Comparison of ENCODE assay signal across 8 mouse cellular contexts in the genomic region with DNA sequence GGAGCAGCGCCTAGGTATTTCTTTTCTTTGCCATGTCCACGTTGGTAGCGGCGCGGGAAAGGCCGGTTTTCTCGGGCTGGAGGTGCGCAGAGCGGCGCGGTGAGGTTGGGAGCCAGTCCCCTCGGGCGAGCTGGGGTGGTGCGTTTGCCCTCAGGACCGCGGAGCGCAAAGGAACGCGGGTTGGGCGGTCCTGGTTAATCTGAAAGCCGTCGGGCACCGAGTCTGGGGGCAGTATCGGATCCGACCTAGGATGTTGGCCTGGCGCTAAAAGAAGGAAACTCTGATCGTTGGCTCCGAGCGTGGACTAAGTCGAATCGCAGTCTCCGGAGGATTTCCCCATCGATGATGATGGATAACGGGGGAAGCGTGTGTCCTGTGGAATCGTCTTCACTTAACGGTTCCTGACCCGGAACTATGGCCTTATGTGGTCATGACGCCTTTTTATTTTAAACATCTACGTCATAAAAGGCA. TPM values are rescaled to one million over a fixed set of nuclear protein-coding genes. Genes with fewer than 3 reads are reported as not detected.
A peak's percentile ranks its signal among the peaks of the same experiment; 100 is the strongest.
DNase-seq lines count a peak whose midpoint lies in the region; ATAC-seq and TF ChIP-seq lines count a peak whose summit lies in the region.
"Not testable (repeated sequence)": the region's sequence is repeated elsewhere in the genome, so short reads cannot be mapped to it uniquely, and the experiment has no call there.

No protein-coding gene starts in this region.

- peak; percentile 61 for DNase-seq in CD4-positive helper T cell, adult 2 months (ENCODE audit: low read depth, low spot score)
- peak; percentile 28 for DNase-seq in brain, embryonic 14.5 days (ENCODE audit: low read depth)
- not testable (repeated sequence) for DNase-seq in limb, embryonic 14.5 days (ENCODE audit: low spot score); spleen, adult 2 months (ENCODE audit: low read depth in 1 of 2, low spot score in 2 of 2)

- H3K4me1 ChIP-seq in embryonic facial prominence, embryonic 13.5 days; heart, embryonic 11.5 days (ENCODE audit: control insufficient read depth, insufficient read depth, low read length); intestine, embryonic 15.5 days (replicated peaks); limb, embryonic 14.5 days (ENCODE audit: control insufficient read depth, insufficient read depth, low read length); spleen, adult 2 months (ENCODE audit: control insufficient read depth, insufficient read depth, insufficient read length): not testable (repeated sequence)

- peak overlapping the region; percentile 46 for H3K4me3 ChIP-seq in embryonic facial prominence, embryonic 13.5 days
- peak overlapping the region; percentile 43 for H3K4me3 ChIP-seq in heart, embryonic 11.5 days (ENCODE audit: low read depth, low read length)
- H3K4me3 ChIP-seq in intestine, embryonic 15.5 days (replicated peaks), result peak overlapping the region; percentile 38
- peak overlapping the region; percentile 37 for H3K4me3 ChIP-seq in limb, embryonic 14.5 days (replicated peaks; ENCODE audit: low read length)
- peak overlapping the region; percentile 58; the same call in 1 of the 2 replicates for H3K4me3 ChIP-seq in spleen, adult 2 months (ENCODE audit: extremely low read depth, insufficient read depth, insufficient read length)

- ATAC-seq in embryonic facial prominence, embryonic 13.5 days (ENCODE audit: insufficient number of reproducible peaks, insufficient read depth, low FRiP score, low TSS enrichment, low read depth), result peak; percentile 78
- peak; percentile 83 for ATAC-seq in heart, embryonic 11.5 days (replicated peaks; ENCODE audit: insufficient number of reproducible peaks, low FRiP score, low TSS enrichment)
- ATAC-seq in intestine, embryonic 15.5 days, result peak; percentile 94
- peak; percentile 78 for ATAC-seq in limb, embryonic 14.5 days (ENCODE audit: low FRiP score, low read depth)
- ATAC-seq in megakaryocyte-erythroid progenitor cell, adult 5-6 weeks (replicated peaks; ENCODE audit: low FRiP score, low TSS enrichment, poor library complexity, severe bottlenecking), result peak; percentile 92

- TF ChIP-seq POLR2A in brain, embryonic 14.5 days (IDR thresholded peaks at IDR 0.05; ENCODE audit: borderline replicate concordance, extremely low read depth, insufficient read depth, insufficient read length, poor library complexity, severe bottlenecking); limb, embryonic 14.5 days (IDR thresholded peaks at IDR 0.05; ENCODE audit: borderline replicate concordance, extremely low read depth, insufficient read depth, insufficient read length); spleen, adult 2 months (IDR thresholded peaks at IDR 0.05; ENCODE audit: low read depth, low read length): not testable (repeated sequence)

- H3K9me3 ChIP-seq in embryonic facial prominence, embryonic 13.5 days; heart, embryonic 11.5 days (replicated peaks; ENCODE audit: control insufficient read depth, low read length); intestine, embryonic 15.5 days; limb, embryonic 14.5 days (ENCODE audit: control insufficient read depth, low read length): not testable (repeated sequence)

- not testable (repeated sequence) for H3K27me3 ChIP-seq in embryonic facial prominence, embryonic 13.5 days; heart, embryonic 11.5 days (ENCODE audit: control insufficient read depth, insufficient read depth, low read length); intestine, embryonic 15.5 days (replicated peaks); limb, embryonic 14.5 days (ENCODE audit: control insufficient read depth, insufficient read depth, low read length); spleen, adult 2 months (ENCODE audit: control insufficient read depth, insufficient read depth, low read length)

- not testable (repeated sequence) for H3K36me3 ChIP-seq in embryonic facial prominence, embryonic 13.5 days; heart, embryonic 11.5 days (ENCODE audit: control insufficient read depth, insufficient read depth, low read length); intestine, embryonic 15.5 days; limb, embryonic 14.5 days (ENCODE audit: control insufficient read depth, insufficient read depth, low read length); spleen, adult 2 months (ENCODE audit: control insufficient read depth, insufficient read depth, low read length)

- H3K27ac ChIP-seq in embryonic facial prominence, embryonic 13.5 days; heart, embryonic 11.5 days (ENCODE audit: low read depth, low read length); intestine, embryonic 15.5 days; limb, embryonic 14.5 days (replicated peaks; ENCODE audit: low read depth, low read length): not testable (repeated sequence)
- 0 out of 2 replicates have a peak overlapping the region, but pooled peaks have one; percentile 22 for H3K27ac ChIP-seq in spleen, adult 2 months (ENCODE audit: insufficient read depth, low read length)

- peak overlapping the region; percentile 68 for H3K9ac ChIP-seq in embryonic facial prominence, embryonic 13.5 days
- H3K9ac ChIP-seq in heart, embryonic 11.5 days (ENCODE audit: low read depth, low read length), result 0 out of 2 replicates have a peak overlapping the region, but pooled peaks have one; percentile 54
- H3K9ac ChIP-seq in intestine, embryonic 15.5 days, result not testable (repeated sequence)
- H3K9ac ChIP-seq in limb, embryonic 14.5 days (ENCODE audit: low read depth, low read length, severe bottlenecking), result peak overlapping the region; percentile 45

- H3K4me2 ChIP-seq in embryonic facial prominence, embryonic 13.5 days, result peak overlapping the region; percentile 51
- H3K4me2 ChIP-seq in heart, embryonic 11.5 days, result peak overlapping the region; percentile 47
- H3K4me2 ChIP-seq in intestine, embryonic 15.5 days (replicated peaks), result peak overlapping the region; percentile 47
- peak overlapping the region; percentile 37; the same call in 1 of the 2 replicates for H3K4me2 ChIP-seq in limb, embryonic 14.5 days (replicated peaks; ENCODE audit: low read depth, low read length, severe bottlenecking)

- TF ChIP-seq CTCF in brain, embryonic 14.5 days (IDR thresholded peaks at IDR 0.05; ENCODE audit: borderline replicate concordance, extremely low read depth, insufficient read depth, insufficient read length); spleen, adult 2 months (IDR thresholded peaks at IDR 0.05; ENCODE audit: extremely low read depth, insufficient read depth, insufficient read length, insufficient replicate concordance): not testable (repeated sequence)

- 14% methylated on average over 23 of the region's 40 CpGs for WGBS in embryonic facial prominence, embryonic 13.5 days
- WGBS in heart, embryonic 11.5 days (ENCODE audit: insufficient replicate concordance), result 6% methylated on average over 21 of the region's 40 CpGs
- 8% methylated on average over 26 of the region's 40 CpGs for WGBS in intestine, embryonic 15.5 days
- WGBS in limb, embryonic 14.5 days, result 16% methylated on average over 20 of the region's 40 CpGs
- 11% methylated on average over 23 of the region's 40 CpGs for WGBS in spleen, adult 2 months

RNA-seq across cellular contexts. Expression of a gene that starts 0.6 kb away (rescaled TPM):
- 18.1 and 19.6 TPM in 2 replicates for polyA plus RNA-seq in brain, embryonic 14.5 days (2012; rRNA removed)
- polyA plus RNA-seq in embryonic facial prominence, embryonic 13.5 days (2015; fragmentation: Nextera tagmentation; extraction: Ambion mirVana), result 7.4 and 8.9 TPM in 2 replicates
- polyA plus RNA-seq in heart, embryonic 11.5 days (2014; fragmentation: Nextera tagmentation; extraction: Ambion mirVana), result 5.2 and 6.3 TPM in 2 replicates
- polyA plus RNA-seq in intestine, embryonic 15.5 days (2015; fragmentation: Nextera tagmentation; extraction: Ambion mirVana), result 4.3 and 4.4 TPM in 2 replicates
- polyA plus RNA-seq in limb, embryonic 14.5 days (2012; rRNA removed), result 11.8 and 11.9 TPM in 2 replicates
- polyA plus RNA-seq in limb, embryonic 14.5 days (2014; fragmentation: Nextera tagmentation; extraction: Ambion mirVana), result 5.4 and 7.3 TPM in 2 replicates
- total RNA-seq in megakaryocyte-erythroid progenitor cell, adult 5-6 weeks (2014; fragmentation: Nextera tagmentation), result 9.8 and 11.9 TPM in 2 replicates
- total RNA-seq in megakaryocyte-erythroid progenitor cell, adult 5-6 weeks (2017), result 13.2 TPM in 2 replicates
- polyA plus RNA-seq in spleen, adult 2 months (2012; rRNA removed), result 5.8 and 8.5 TPM in 2 replicates

RNA-seq across cellular contexts. Expression of a gene that starts 31.2 kb away (rescaled TPM):
- polyA plus RNA-seq in brain, embryonic 14.5 days (2012; rRNA removed), result 49.5 and 52.3 TPM in 2 replicates
- polyA plus RNA-seq in embryonic facial prominence, embryonic 13.5 days (2015; fragmentation: Nextera tagmentation; extraction: Ambion mirVana), result 120 and 123 TPM in 2 replicates
- polyA plus RNA-seq in heart, embryonic 11.5 days (2014; fragmentation: Nextera tagmentation; extraction: Ambion mirVana), result 71.9 and 75.8 TPM in 2 replicates
- polyA plus RNA-seq in intestine, embryonic 15.5 days (2015; fragmentation: Nextera tagmentation; extraction: Ambion mirVana), result 53.2 and 71.1 TPM in 2 replicates
- polyA plus RNA-seq in limb, embryonic 14.5 days (2012; rRNA removed), result 44.3 and 60.9 TPM in 2 replicates
- 102 and 108 TPM in 2 replicates for polyA plus RNA-seq in limb, embryonic 14.5 days (2014; fragmentation: Nextera tagmentation; extraction: Ambion mirVana)
- 26.4 and 33.0 TPM in 2 replicates for total RNA-seq in megakaryocyte-erythroid progenitor cell, adult 5-6 weeks (2014; fragmentation: Nextera tagmentation)
- total RNA-seq in megakaryocyte-erythroid progenitor cell, adult 5-6 weeks (2017), result 45.0 and 50.4 TPM in 2 replicates
- 1.6 and 1.8 TPM in 2 replicates for polyA plus RNA-seq in spleen, adult 2 months (2012; rRNA removed)

RNA-seq across cellular contexts. Expression of a gene that starts 51.4 kb away (rescaled TPM):
- polyA plus RNA-seq in brain, embryonic 14.5 days (2012; rRNA removed), result 18.6 and 18.7 TPM in 2 replicates
- 12.3 and 14.4 TPM in 2 replicates for polyA plus RNA-seq in embryonic facial prominence, embryonic 13.5 days (2015; fragmentation: Nextera tagmentation; extraction: Ambion mirVana)
- 9.3 and 10.1 TPM in 2 replicates for polyA plus RNA-seq in heart, embryonic 11.5 days (2014; fragmentation: Nextera tagmentation; extraction: Ambion mirVana)
- 8.9 and 11.7 TPM in 2 replicates for polyA plus RNA-seq in intestine, embryonic 15.5 days (2015; fragmentation: Nextera tagmentation; extraction: Ambion mirVana)
- polyA plus RNA-seq in limb, embryonic 14.5 days (2012; rRNA removed), result 10.4 and 13.5 TPM in 2 replicates
- 11.6 and 13.4 TPM in 2 replicates for polyA plus RNA-seq in limb, embryonic 14.5 days (2014; fragmentation: Nextera tagmentation; extraction: Ambion mirVana)
- 13.9 and 20.3 TPM in 2 replicates for total RNA-seq in megakaryocyte-erythroid progenitor cell, adult 5-6 weeks (2014; fragmentation: Nextera tagmentation)
- 25.4 and 26.7 TPM in 2 replicates for total RNA-seq in megakaryocyte-erythroid progenitor cell, adult 5-6 weeks (2017)
- polyA plus RNA-seq in spleen, adult 2 months (2012; rRNA removed), result 1.4 and 1.6 TPM in 2 replicates

Comparison
In these comparisons a context has a peak if more than half of its experiments do, and no peak if none do; other contexts are left out.
1. RNA of a gene that starts 31.2 kb away (polyA plus RNA-seq): 120 to 123 TPM in embryonic facial prominence, embryonic 13.5 days, 44.3 to 108 TPM in limb, embryonic 14.5 days, 71.9 to 75.8 TPM in heart, embryonic 11.5 days, 53.2 to 71.1 TPM in intestine, embryonic 15.5 days and 49.5 to 52.3 TPM in brain, embryonic 14.5 days; 1.6 to 1.8 TPM in spleen, adult 2 months; every median in the first group is over 10 times any median in the second.
2. Peak in every context shown above with its lines, with median percentiles within 50 percentile points of each other: ATAC-seq, H3K4me2 ChIP-seq and H3K4me3 ChIP-seq.